Mouse (Mus musculus) heart, postnatal 0 days (tissue): ENCODE results near the gene 1810037I17Rik.

Source experiments
- CTCF ChIP-seq: IDR thresholded peaks from 2 replicates; pipeline ENCODE4 v1.5.1; 2016; ENCODE audit warnings: antibody characterized with exemption, control low read depth, low read depth
- EP300 ChIP-seq: IDR thresholded peaks from 2 replicates; pipeline ENCODE4 v1.6.1; 2016; ENCODE audit warnings: antibody characterized with exemption, low read depth

DNA sequence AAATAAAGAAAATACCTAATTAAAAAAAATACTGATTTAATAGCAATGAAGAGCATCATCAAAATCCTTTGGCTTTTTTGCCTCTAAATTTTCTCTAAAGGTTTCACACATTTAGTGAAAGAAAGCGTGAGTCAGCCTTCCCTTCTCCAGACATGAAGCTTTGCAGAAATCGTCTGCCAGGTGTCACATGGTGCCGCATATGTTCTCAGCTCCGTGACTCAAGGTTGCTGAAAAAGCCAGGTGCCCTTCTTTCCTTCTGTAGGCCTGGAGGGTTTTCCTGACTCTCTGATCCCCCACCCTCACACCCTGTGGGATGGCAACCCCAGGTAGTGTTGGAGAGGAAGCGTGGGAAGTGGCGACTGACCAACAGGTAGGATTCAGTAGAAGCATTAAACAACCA, 5.7 kb downstream of the 1810037I17Rik start:
- TF ChIP-seq CTCF (no peak), EP300 (no peak)
